Mouse (Mus musculus): ENCODE results near the gene Syt1. TPM values are rescaled to one million over a fixed set of nuclear protein-coding genes. Genes with fewer than 3 reads are reported as not detected.

The Syt1 gene
- polyA plus RNA-seq, 1 experiment from 2014 or later = 0.25 TPM

GRCm38 (mm10) chr10:108514671-108515070 lies 496.1 kb downstream of the Syt1 start:
- ATAC-seq (ENCODE audit: insufficient read depth) (no peak), DNase-seq (no peak)
- Histone ChIP-seq H3K36me3 (ENCODE audit: insufficient read depth) (no peaks in the 10 kb centered on the region), H3K9me3 (ENCODE audit: low read depth, low read length) (no peaks in the 10 kb centered on the region), H3K27me3 (ENCODE audit: insufficient read depth, low read length) (no peaks in the 10 kb centered on the region), H3K4me2 (no peak overlapping the region), H3K4me1 (ENCODE audit: insufficient read depth) (no peaks in the 10 kb centered on the region), H3K9ac (no peak overlapping the region), H3K4me3 (ENCODE audit: low read depth, low read length) (no peak overlapping the region), H3K27ac (ENCODE audit: low read depth) (no peak overlapping the region)
- 56% methylated on average over 7 of the region's 7 CpGs for WGBS
- no peak for TF ChIP-seq CTCF (IDR thresholded peaks at IDR 0.05; ENCODE audit: low read depth)

GRCm38 (mm10) chr10:108509579-108509978 lies 501.2 kb downstream of the Syt1 start:
- Histone ChIP-seq H3K36me3 (ENCODE audit: insufficient read depth) (no peaks in the 10 kb centered on the region), H3K4me1 (ENCODE audit: insufficient read depth) (0 out of 2 replicates have a peak, but pooled peaks cover 5% of the 10 kb centered on the region), H3K27me3 (ENCODE audit: insufficient read depth, low read length) (no peaks in the 10 kb centered on the region), H3K9me3 (ENCODE audit: low read depth, low read length) (no peaks in the 10 kb centered on the region), H3K27ac (ENCODE audit: low read depth) (no peak overlapping the region), H3K9ac (no peak overlapping the region), H3K4me2 (no peak overlapping the region), H3K4me3 (ENCODE audit: low read depth, low read length) (no peak overlapping the region)
- no peak for ATAC-seq (ENCODE audit: insufficient read depth)
- WGBS = 67% methylated on average over 3 of the region's 3 CpGs
- DNase-seq = no peak
- TF ChIP-seq CTCF (IDR thresholded peaks at IDR 0.05; ENCODE audit: low read depth) = no peak

- TF ChIP-seq CTCF (IDR thresholded peaks at IDR 0.05; ENCODE audit: low read depth) = no peak
- H3K4me1 ChIP-seq (ENCODE audit: insufficient read depth) = 0 out of 2 replicates have a peak, but pooled peaks cover 5% of the 10 kb centered on the region
- H3K36me3 ChIP-seq (ENCODE audit: insufficient read depth) = no peaks in the 10 kb centered on the region
- no peak for ATAC-seq (ENCODE audit: insufficient read depth)
- no peaks in the 10 kb centered on the region for H3K9me3 ChIP-seq (ENCODE audit: low read depth, low read length)
- no peaks in the 10 kb centered on the region for H3K27me3 ChIP-seq (ENCODE audit: insufficient read depth, low read length)
- no peak overlapping the region for H3K9ac ChIP-seq
- no peak for DNase-seq
- no peak overlapping the region for H3K4me2 ChIP-seq
- no peak overlapping the region for H3K4me3 ChIP-seq (ENCODE audit: low read depth, low read length)
- no peak overlapping the region for H3K27ac ChIP-seq (ENCODE audit: low read depth)
- WGBS = 77% methylated on average over 4 of the region's 4 CpGs
Measured at GRCm38 (mm10) chr10:108506917-108507316, 503.9 kb downstream of the Syt1 start.

- H3K36me3 ChIP-seq (ENCODE audit: insufficient read depth) = no peaks in the 10 kb centered on the region
- no peaks in the 10 kb centered on the region for H3K27me3 ChIP-seq (ENCODE audit: insufficient read depth, low read length)
- H3K27ac ChIP-seq (ENCODE audit: low read depth) = no peak overlapping the region
- no peak overlapping the region for H3K4me3 ChIP-seq (ENCODE audit: low read depth, low read length)
- 35% methylated on average over 7 of the region's 7 CpGs for WGBS
- H3K4me2 ChIP-seq = peak overlapping the region; percentile 43
- H3K9ac ChIP-seq = no peak overlapping the region
- H3K4me1 ChIP-seq (ENCODE audit: insufficient read depth) = 0 out of 2 replicates have a peak, but pooled peaks cover 5% of the 10 kb centered on the region
- DNase-seq = peak; percentile 37
- ATAC-seq (ENCODE audit: insufficient read depth) = no peak; the same call in 1 of the 2 replicates
- TF ChIP-seq CTCF (IDR thresholded peaks at IDR 0.05; ENCODE audit: low read depth) = no peak
- no peaks in the 10 kb centered on the region for H3K9me3 ChIP-seq (ENCODE audit: low read depth, low read length)
Measured at GRCm38 (mm10) chr10:108504925-108505324, 505.9 kb downstream of the Syt1 start.

- no peak overlapping the region for H3K27ac ChIP-seq (ENCODE audit: low read depth)
- DNase-seq = no peak
- peak; percentile 49; the same call in 1 of the 2 replicates for ATAC-seq (ENCODE audit: insufficient read depth)
- no peaks in the 10 kb centered on the region for H3K27me3 ChIP-seq (ENCODE audit: insufficient read depth, low read length)
- peak overlapping the region; percentile 12; the same call in 1 of the 2 replicates for H3K4me3 ChIP-seq (ENCODE audit: low read depth, low read length)
- H3K4me1 ChIP-seq (ENCODE audit: insufficient read depth) = 0 out of 2 replicates have a peak, but pooled peaks cover 5% of the 10 kb centered on the region
- H3K4me2 ChIP-seq = peak overlapping the region; percentile 43
- no peaks in the 10 kb centered on the region for H3K36me3 ChIP-seq (ENCODE audit: insufficient read depth)
- no peak for TF ChIP-seq CTCF (IDR thresholded peaks at IDR 0.05; ENCODE audit: low read depth)
- no peak overlapping the region for H3K9ac ChIP-seq
- 38% methylated on average over 21 of the region's 21 CpGs for WGBS
- H3K9me3 ChIP-seq (ENCODE audit: low read depth, low read length) = no peaks in the 10 kb centered on the region
Measured at GRCm38 (mm10) chr10:108504128-108504870, 506.5 kb downstream of the Syt1 start.

- no peaks in the 10 kb centered on the region for H3K36me3 ChIP-seq (ENCODE audit: insufficient read depth)
- H3K4me1 ChIP-seq (ENCODE audit: insufficient read depth) = no peaks in the 10 kb centered on the region
- ATAC-seq (ENCODE audit: insufficient read depth) = no peak
- 0 out of 2 replicates have a peak, but pooled peaks cover 5% of the 10 kb centered on the region for H3K9me3 ChIP-seq (ENCODE audit: low read depth, low read length)
- 35% methylated on average over 7 of the region's 7 CpGs for WGBS
- no peaks in the 10 kb centered on the region for H3K27me3 ChIP-seq (ENCODE audit: insufficient read depth, low read length)
- no peak overlapping the region for H3K4me3 ChIP-seq (ENCODE audit: low read depth, low read length)
- no peak overlapping the region for H3K4me2 ChIP-seq
- no peak overlapping the region for H3K9ac ChIP-seq
- H3K27ac ChIP-seq (ENCODE audit: low read depth) = no peak overlapping the region
- TF ChIP-seq CTCF (IDR thresholded peaks at IDR 0.05; ENCODE audit: low read depth) = no peak
- peak; percentile 8 for DNase-seq
Measured at GRCm38 (mm10) chr10:108490231-108490630, 520.6 kb downstream of the Syt1 start.

GRCm38 (mm10) chr10:108483991-108484390 lies 526.8 kb downstream of the Syt1 start:
- Histone ChIP-seq H3K9me3 (ENCODE audit: low read depth, low read length) (no peaks in the 10 kb centered on the region), H3K36me3 (ENCODE audit: insufficient read depth) (no peaks in the 10 kb centered on the region), H3K27me3 (ENCODE audit: insufficient read depth, low read length) (no peaks in the 10 kb centered on the region), H3K4me2 (no peak overlapping the region), H3K27ac (ENCODE audit: low read depth) (no peak overlapping the region), H3K4me1 (ENCODE audit: insufficient read depth) (no peaks in the 10 kb centered on the region), H3K4me3 (ENCODE audit: low read depth, low read length) (no peak overlapping the region), H3K9ac (no peak overlapping the region)
- no peak for DNase-seq
- no peak for TF ChIP-seq CTCF (IDR thresholded peaks at IDR 0.05; ENCODE audit: low read depth)
- WGBS = 76% methylated on average over 10 of the region's 10 CpGs
- no peak for ATAC-seq (ENCODE audit: insufficient read depth)

Data from lung, embryonic 14.5 days (tissue).